Mouse (Mus musculus): Measurements from ENCODE around the gene Naaladl1.
"Not testable (repeated sequence)": the region's sequence is repeated elsewhere in the genome, so short reads cannot be mapped to it uniquely, and the experiment has no call there.

DNA sequence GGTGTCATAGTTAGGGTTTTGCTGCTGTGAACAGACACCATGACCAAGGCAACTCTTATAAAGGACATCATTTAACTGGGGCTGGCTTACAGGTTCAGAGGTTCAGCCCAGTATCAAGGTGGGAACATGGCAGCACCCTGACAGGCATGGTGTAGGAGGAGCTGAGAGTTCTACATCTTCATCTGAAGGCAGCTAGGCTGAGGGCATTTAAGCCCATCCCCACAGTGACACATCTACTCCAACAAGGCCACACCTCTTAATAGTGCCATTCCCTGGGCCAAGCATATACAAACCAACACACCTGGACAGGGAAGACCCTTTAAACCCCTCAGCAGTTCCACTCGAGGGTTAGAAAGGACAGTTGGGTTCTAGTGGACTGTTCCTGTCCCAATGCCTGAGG is 27.6 kb downstream of the Naaladl1 start:
- not testable (repeated sequence) for TF ChIP-seq CTCF (IDR thresholded peaks at IDR 0.05; ENCODE audit: low read depth, low read length); POLR2A (IDR thresholded peaks at IDR 0.05; ENCODE audit: borderline replicate concordance, low read depth, low read length)

Data from bone marrow macrophage, adult 2 months (primary cell).